Mouse (Mus musculus) neural tube, embryonic 14.5 days (tissue): ENCODE data around the gene Gm21972. TPM values are rescaled to one million over a fixed set of nuclear protein-coding genes. Genes with fewer than 3 reads are reported as not detected.

Source experiments
- ATAC-seq: fragments of 200-750 bp; cut with Nextera tagmentation; 2 replicates; pipeline ENCODE4 v1.8.0; 2017; ENCODE audit warnings: low read depth, mild to moderate bottlenecking, moderate TSS enrichment, moderate library complexity
- H3K27ac ChIP-seq: fragments of 300-500 bp; sonication (generic); 2 replicates; pipeline ENCODE4 v1.5.1; 2014; ENCODE audit warnings: low read depth, mild to moderate bottlenecking, control low read depth, low read length, moderate library complexity, mixed read lengths
- H3K27me3 ChIP-seq: fragments of 300-500 bp; sonication (generic); 2 replicates; pipeline ENCODE4 v1.6.1; 2014; ENCODE audit warnings: low read length; ENCODE audit not compliant: control insufficient read depth, insufficient read depth
- H3K36me3 ChIP-seq: fragments of 300-500 bp; sonication (generic); 2 replicates; pipeline ENCODE4 v1.6.1; 2014; ENCODE audit warnings: low read length, mixed read lengths; ENCODE audit not compliant: control insufficient read depth, insufficient read depth
- H3K4me1 ChIP-seq: fragments of 300-500 bp; sonication (generic); 2 replicates; pipeline ENCODE4 v1.6.1; 2014; ENCODE audit warnings: low read length; ENCODE audit not compliant: control insufficient read depth, insufficient read depth
- H3K4me2 ChIP-seq: fragments of 300-500 bp; sonication (generic); 2 replicates; pipeline ENCODE4 v1.6.1; 2014; ENCODE audit warnings: mild to moderate bottlenecking, low read depth, low read length, control low read depth
- H3K4me3 ChIP-seq: fragments of 300-500 bp; sonication (generic); 2 replicates; pipeline ENCODE4 v1.5.1; 2014; ENCODE audit warnings: low read depth, low read length, control low read depth, mixed read lengths
- H3K9ac ChIP-seq: fragments of 300-500 bp; sonication (generic); replicated peaks from 2 replicates; pipeline ENCODE4 v1.6.1; 2014; ENCODE audit warnings: low read depth, mild to moderate bottlenecking, control low read depth, low read length, mixed read lengths
- H3K9me3 ChIP-seq: fragments of 300-500 bp; sonication (generic); 2 replicates; pipeline ENCODE4 v1.6.1; 2016; ENCODE audit warnings: low read length; ENCODE audit not compliant: control insufficient read depth
- WGBS: fragments of 180-500 bp; shearing (Covaris S2); extraction: QIAGEN DNeasy Blood & Tissue Kit; methylation state at CpG from one replicate; pipeline ENCODE4 v1.1.7; 2014; 5-methylcytosine and 5-hydroxymethylcytosine counted together
- polyA plus RNA-seq: library from polyadenylated mRNA; unstranded; fragments of >200 nt; fragmentation: Nextera tagmentation; extraction: Ambion mirVana; gene quantifications from 2 replicates; pipeline ENCODE4 v1.2.1, GENCODE M21; 2014

The Gm21972 gene
- polyA plus RNA-seq, 1 experiment from 2014 or later: 0.86 TPM

DNA sequence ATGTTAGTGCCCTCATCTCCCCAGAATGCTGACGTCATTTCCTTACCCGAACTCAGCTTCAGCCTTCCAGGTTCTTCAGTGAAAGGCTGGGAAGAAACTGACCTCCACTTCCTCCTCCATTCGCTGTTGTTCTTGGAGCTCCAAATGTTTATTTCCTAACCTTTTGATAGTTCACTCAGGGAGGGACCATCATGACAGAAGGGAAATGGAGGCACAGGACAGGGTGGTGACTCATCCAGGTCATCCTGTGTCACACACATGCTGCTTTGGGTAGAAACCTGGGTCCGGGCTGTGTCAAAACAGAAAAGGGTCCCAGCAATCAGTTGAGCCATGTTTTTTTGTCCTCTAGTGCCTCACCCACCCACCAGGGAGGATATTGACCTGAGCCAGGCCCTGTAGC, 9.7 kb downstream of the Gm21972 start:
- no peaks in the 10 kb centered on the region for H3K4me1 ChIP-seq
- WGBS: 92% methylated on average over 4 of the region's 4 CpGs
- no peak overlapping the region for H3K9ac ChIP-seq
- H3K4me3 ChIP-seq: no peak overlapping the region
- H3K9me3 ChIP-seq: no peaks in the 10 kb centered on the region
- H3K36me3 ChIP-seq: peaks cover 11% of the 10 kb centered on the region; the same call in 1 of the 2 replicates
- H3K4me2 ChIP-seq: no peak overlapping the region
- no peaks in the 10 kb centered on the region for H3K27me3 ChIP-seq
- ATAC-seq: no peak
- no peak overlapping the region for H3K27ac ChIP-seq

DNA sequence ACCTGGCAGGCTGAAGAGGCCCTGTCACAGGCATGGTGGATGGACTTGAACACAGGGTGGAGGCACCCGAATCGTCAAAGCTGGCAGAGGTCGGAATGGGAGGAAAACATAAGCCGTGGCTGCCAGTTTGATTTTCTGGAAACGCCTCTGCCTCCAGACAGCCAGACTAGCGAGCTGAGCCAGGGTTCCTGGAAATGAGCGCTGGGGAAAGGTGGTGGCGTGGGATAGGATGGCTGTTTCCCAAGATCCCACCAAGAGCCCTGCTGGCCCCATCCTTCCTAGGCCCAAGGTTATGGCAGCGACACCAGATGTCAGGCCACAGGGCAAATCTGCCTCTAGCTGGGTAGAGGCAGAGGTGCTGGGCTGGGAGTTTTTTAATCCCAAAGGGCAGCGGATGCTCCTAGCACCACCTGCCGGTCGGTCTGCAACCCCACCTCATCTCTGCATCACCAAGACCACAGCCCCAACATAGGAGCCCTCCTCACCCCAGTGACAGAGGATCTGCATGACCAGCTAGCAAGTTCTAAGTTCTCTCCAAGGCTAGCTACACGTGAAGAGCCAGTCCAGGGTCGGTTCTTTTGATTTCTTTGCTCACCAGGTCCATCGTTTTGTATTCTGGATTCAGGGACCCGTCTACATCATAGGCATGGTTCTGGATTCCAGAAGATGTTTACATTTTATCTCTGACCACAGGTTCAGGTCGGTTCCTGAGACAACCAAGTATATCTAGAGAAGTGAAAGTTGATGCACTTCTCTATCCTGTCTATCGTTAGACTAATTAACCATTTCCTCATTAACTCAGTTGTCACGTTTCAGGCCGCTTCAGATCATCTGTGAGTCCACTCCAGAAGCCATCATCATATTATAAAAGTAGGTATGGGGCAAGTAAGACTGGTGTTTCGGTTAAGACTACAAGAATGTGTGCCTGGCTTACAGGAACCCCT, 10.8 kb downstream of the Gm21972 start:
- Histone ChIP-seq H3K9ac (no peak overlapping the region), H3K9me3 (no peaks in the 10 kb centered on the region), H3K4me3 (no peak overlapping the region), H3K4me1 (no peaks in the 10 kb centered on the region), H3K27me3 (no peaks in the 10 kb centered on the region), H3K36me3 (0 out of 2 replicates have a peak, but pooled peaks cover 6% of the 10 kb centered on the region), H3K4me2 (no peak overlapping the region), H3K27ac (no peak overlapping the region)
- 83% methylated on average over 21 of the region's 21 CpGs for WGBS
- no peak for ATAC-seq

DNA sequence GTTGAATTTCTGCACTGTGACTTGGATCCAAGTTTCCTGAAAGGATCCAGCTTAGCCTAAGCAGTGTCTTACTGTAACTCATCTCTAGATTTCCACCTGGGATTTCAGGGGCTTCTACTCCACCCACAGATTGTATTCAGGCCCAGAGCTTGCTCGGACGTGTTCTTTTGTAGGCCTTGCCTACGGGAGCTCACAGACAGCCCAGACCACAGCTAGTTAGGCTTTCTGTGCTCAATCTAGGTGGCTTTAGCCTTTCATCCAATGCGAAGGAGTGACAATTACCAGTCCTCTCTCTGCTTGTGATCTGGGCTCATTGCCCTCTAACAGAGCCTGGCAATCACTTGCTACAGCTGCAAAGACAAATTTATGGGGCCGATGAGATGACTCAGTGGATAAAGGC, 12.9 kb downstream of the Gm21972 start:
- ATAC-seq: no peak
- no peak overlapping the region for H3K9ac ChIP-seq
- H3K9me3 ChIP-seq: no peaks in the 10 kb centered on the region
- no peaks in the 10 kb centered on the region for H3K4me1 ChIP-seq
- no peak overlapping the region for H3K4me3 ChIP-seq
- no peak overlapping the region for H3K4me2 ChIP-seq
- WGBS: 71% methylated on average over 5 of the region's 5 CpGs
- no peaks in the 10 kb centered on the region for H3K36me3 ChIP-seq
- H3K27ac ChIP-seq: no peak overlapping the region
- no peaks in the 10 kb centered on the region for H3K27me3 ChIP-seq

DNA sequence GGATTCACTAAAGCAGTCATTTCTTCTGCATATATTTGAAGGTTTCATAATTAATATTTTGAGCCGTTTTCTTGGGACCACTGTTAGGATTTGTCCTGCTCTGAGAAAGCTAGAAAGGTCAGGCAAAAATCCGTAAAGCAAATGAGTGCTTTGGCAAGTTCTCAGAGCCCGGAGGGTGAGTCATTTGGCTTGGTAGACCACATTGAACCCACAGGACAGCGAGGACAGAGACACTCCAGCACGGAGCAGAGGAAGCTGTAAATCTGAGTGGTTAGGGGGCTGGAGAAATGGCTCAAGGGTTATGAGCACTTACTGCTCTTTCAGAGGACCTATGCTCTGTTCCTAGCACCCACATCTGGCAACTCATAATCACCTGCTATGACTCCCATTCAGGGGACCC, 14.1 kb downstream of the Gm21972 start:
- H3K4me3 ChIP-seq: no peak overlapping the region
- H3K4me1 ChIP-seq: no peaks in the 10 kb centered on the region
- no peaks in the 10 kb centered on the region for H3K27me3 ChIP-seq
- no peak for ATAC-seq
- WGBS: 79% methylated on average over 5 of the region's 5 CpGs
- H3K4me2 ChIP-seq: no peak overlapping the region
- no peak overlapping the region for H3K9ac ChIP-seq
- H3K9me3 ChIP-seq: no peaks in the 10 kb centered on the region
- no peak overlapping the region for H3K27ac ChIP-seq
- H3K36me3 ChIP-seq: no peaks in the 10 kb centered on the region

DNA sequence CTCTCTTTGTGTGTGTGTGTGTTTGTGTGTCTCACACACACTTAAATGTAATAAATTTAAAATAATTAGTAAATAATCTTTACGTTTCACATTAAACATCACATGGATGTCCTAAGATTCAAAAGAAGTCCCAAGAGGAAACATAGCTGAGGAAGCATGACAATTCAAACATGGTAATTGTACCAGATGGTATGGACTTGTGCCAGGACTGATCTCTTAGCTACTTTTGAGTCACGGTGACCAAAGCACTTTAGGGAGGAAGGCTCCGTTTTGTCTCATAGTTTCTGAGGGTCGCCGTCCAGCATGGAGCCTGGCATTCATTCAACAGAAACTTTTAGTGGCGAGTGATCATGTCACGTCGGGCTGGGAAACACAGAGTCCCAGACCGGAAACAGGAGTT, 14.7 kb downstream of the Gm21972 start:
- no peaks in the 10 kb centered on the region for H3K9me3 ChIP-seq
- WGBS: 86% methylated on average over 9 of the region's 9 CpGs
- H3K27ac ChIP-seq: no peak overlapping the region
- no peak overlapping the region for H3K9ac ChIP-seq
- H3K4me1 ChIP-seq: no peaks in the 10 kb centered on the region
- H3K4me3 ChIP-seq: no peak overlapping the region
- H3K4me2 ChIP-seq: no peak overlapping the region
- no peaks in the 10 kb centered on the region for H3K36me3 ChIP-seq
- H3K27me3 ChIP-seq: no peaks in the 10 kb centered on the region
- no peak for ATAC-seq

DNA sequence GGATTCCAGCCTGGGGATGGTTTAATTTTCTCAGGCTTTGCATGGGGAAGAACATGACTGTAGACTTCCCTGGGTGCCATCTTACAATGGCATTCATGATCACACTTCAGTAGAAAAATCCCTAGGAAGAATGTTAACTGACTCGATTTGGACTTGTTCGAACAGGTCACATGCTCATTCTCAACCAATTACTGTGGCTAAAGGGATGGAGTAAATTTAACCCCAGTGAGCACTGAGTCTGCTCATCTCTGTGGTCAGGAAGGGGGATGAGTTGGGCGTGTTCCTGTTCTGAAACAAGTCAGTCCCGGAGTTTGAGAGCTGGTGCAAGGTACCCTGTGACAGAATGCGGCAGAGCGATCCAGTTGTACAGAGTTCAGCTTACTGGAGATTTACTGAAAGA, 17.5 kb downstream of the Gm21972 start:
- no peaks in the 10 kb centered on the region for H3K36me3 ChIP-seq
- no peaks in the 10 kb centered on the region for H3K27me3 ChIP-seq
- ATAC-seq: no peak
- no peak overlapping the region for H3K27ac ChIP-seq
- peaks cover 10% of the 10 kb centered on the region for H3K4me1 ChIP-seq
- H3K4me2 ChIP-seq: no peak overlapping the region
- WGBS: 86% methylated on average over 6 of the region's 6 CpGs
- no peak overlapping the region for H3K9ac ChIP-seq
- no peak overlapping the region for H3K4me3 ChIP-seq
- no peaks in the 10 kb centered on the region for H3K9me3 ChIP-seq

DNA sequence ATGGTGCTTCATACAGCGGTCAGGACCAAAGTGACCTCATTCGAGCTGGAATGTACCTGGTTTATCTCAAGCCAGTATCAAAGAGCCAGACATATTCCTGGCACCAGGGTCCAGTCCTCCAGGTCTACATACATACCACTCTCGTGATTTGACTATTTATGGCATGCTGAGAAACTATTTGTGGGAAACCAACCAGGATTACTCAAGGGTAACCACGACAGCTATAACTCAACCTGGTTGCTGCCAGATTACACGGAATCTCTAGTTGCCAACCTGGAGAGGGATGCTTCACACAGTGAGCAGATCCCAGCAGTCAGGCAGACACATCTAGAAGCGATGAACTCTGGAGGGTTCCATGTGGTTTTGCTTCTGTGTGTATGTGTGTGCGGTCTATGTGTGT, 17.9 kb downstream of the Gm21972 start:
- H3K9ac ChIP-seq: no peak overlapping the region
- peaks cover 10% of the 10 kb centered on the region for H3K4me1 ChIP-seq
- H3K9me3 ChIP-seq: no peaks in the 10 kb centered on the region
- no peaks in the 10 kb centered on the region for H3K27me3 ChIP-seq
- no peaks in the 10 kb centered on the region for H3K36me3 ChIP-seq
- H3K27ac ChIP-seq: no peak overlapping the region
- no peak for ATAC-seq
- no peak overlapping the region for H3K4me2 ChIP-seq
- WGBS: 89% methylated on average over 7 of the region's 7 CpGs
- H3K4me3 ChIP-seq: no peak overlapping the region

DNA sequence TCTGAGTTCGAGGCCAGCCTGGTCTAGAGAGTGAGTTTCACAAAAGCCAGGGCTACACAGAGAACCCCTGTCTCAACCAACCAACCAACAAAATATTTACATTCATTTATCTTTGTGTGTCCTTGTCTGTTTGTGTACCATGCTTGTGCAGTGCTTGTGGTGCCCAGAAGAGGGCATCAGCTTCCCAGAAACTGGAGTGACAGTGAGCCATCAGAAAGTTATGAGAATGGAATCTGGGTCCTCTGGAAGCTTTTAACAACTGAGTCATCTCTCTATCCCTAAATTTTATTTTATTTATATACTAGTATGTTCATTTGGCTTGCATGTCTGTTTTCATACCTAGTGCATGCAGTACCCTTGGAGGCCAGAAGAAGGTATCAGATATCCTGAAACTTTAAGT, 19.2 kb downstream of the Gm21972 start:
- no peak overlapping the region for H3K27ac ChIP-seq
- no peak overlapping the region for H3K9ac ChIP-seq
- no peak for ATAC-seq
- H3K9me3 ChIP-seq: no peaks in the 10 kb centered on the region
- WGBS: 100% methylated on average over 1 of the region's 1 CpGs
- no peaks in the 10 kb centered on the region for H3K27me3 ChIP-seq
- no peak overlapping the region for H3K4me3 ChIP-seq
- H3K4me1 ChIP-seq: peaks cover 10% of the 10 kb centered on the region
- no peaks in the 10 kb centered on the region for H3K36me3 ChIP-seq
- no peak overlapping the region for H3K4me2 ChIP-seq

DNA sequence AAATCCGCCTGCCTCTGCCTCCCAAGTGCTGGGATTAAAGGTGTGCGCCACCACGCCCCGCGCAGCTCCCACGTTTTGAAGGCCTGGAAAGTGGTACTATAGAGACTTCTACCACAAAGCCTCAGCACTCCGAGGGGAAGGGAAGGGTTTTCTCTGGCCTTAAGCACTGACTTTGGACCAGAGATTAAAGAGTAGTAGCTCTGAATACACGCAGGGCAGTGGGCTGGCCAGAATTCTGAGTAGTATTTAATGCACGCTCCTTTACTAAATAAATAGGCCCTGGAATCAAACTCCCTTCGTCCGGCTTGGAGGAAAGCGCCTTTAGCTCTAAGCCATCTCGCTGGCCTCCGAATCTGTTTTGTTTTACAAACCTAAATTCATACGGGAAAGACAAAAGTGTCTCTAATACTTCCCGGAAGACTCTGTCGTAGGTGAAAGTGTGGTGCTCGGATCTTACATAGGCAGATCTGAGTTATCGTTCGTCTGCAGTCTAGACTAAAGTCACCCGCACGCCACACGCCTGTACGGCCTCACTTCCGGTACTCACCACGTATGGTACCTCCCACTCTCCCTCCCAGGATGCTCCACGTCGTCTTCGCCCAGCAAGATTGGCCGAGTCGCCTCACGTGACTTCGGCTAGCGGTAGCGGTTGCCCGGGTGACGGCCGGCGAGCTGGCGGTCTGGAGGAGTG, 20.8 kb downstream of the Gm21972 start, which contains the start of gene Armc9:
Gene Armc9 (plus strand): TSS at position 648 of the 691 bp plus-strand sequence.
- WGBS: 5% methylated on average over 40 of the region's 40 CpGs
- no peaks in the 10 kb centered on the region for H3K36me3 ChIP-seq
- no peaks in the 10 kb centered on the region for H3K9me3 ChIP-seq
- peak within 1 kb of the TSS; percentile 59 for H3K9ac ChIP-seq
- H3K27me3 ChIP-seq: no peaks in the 10 kb centered on the region
- peak within 1 kb of the TSS; percentile 60 for H3K4me2 ChIP-seq
- peak; percentile 100 for ATAC-seq
- H3K27ac ChIP-seq: peak within 1 kb of the TSS; percentile 67
- peaks cover 10% of the 10 kb centered on the region for H3K4me1 ChIP-seq
- peak within 1 kb of the TSS; percentile 60 for H3K4me3 ChIP-seq
